Mouse (Mus musculus) liver, embryonic 14.5 days (tissue): ENCODE measurements around the gene Lhx4. TPM values are rescaled to one million over a fixed set of nuclear protein-coding genes. Genes with fewer than 3 reads are reported as not detected.

Experiments
- ATAC-seq: fragments of 200-750 bp; cut with Nextera tagmentation; 2 replicates; pipeline ENCODE4 v1.8.0; 2017; ENCODE audit warnings: moderate number of reproducible peaks, mild to moderate bottlenecking, moderate library complexity; ENCODE audit not compliant: insufficient read depth
- DNase-seq, 3 experiments: peaks; one replicate each; pipeline ENCODE4 v3.0.0-alpha.2; 2012 to 2013; ENCODE audit warnings: low read depth in 3 of 3, low spot score in 3 of 3
- H3K27ac ChIP-seq: fragments of 300-500 bp; sonication (generic); 2 replicates; pipeline ENCODE4 v1.5.1; 2014; ENCODE audit warnings: moderate library complexity, mild to moderate bottlenecking, control low read depth, inconsistent platforms
- H3K27me3 ChIP-seq: fragments of 300-500 bp; sonication (generic); 2 replicates; pipeline ENCODE4 v1.6.1; 2014; ENCODE audit warnings: mild to moderate bottlenecking, low read length, moderate library complexity; ENCODE audit not compliant: control insufficient read depth, insufficient read depth
- H3K36me3 ChIP-seq: fragments of 300-500 bp; sonication (generic); replicated peaks from 2 replicates; pipeline ENCODE4 v1.6.1; 2014; ENCODE audit warnings: low read depth; ENCODE audit not compliant: control insufficient read depth, insufficient read depth
- H3K4me1 ChIP-seq, 2 experiments: fragments of 200-500 bp in 1 of 2; fragments of 300-500 bp in 1 of 2; sonication (generic) in 1 of 2; replicated peaks; 2 replicates each; pipeline ENCODE4 v1.6.1; 2012 to 2014; ENCODE audit warnings: antibody characterized with exemption in 1 of 2, inconsistent platforms in 1 of 2, low read length in 1 of 2; ENCODE audit not compliant: control insufficient read depth in 2 of 2, insufficient read depth in 2 of 2
- H3K4me2 ChIP-seq: fragments of 300-500 bp; sonication (generic); 2 replicates; pipeline ENCODE4 v1.6.1; 2014; ENCODE audit warnings: low read depth, mild to moderate bottlenecking, control low read depth, moderate library complexity
- H3K4me3 ChIP-seq, 2 experiments: fragments of 200-500 bp in 1 of 2; fragments of 300-500 bp in 1 of 2; sonication (generic) in 1 of 2; 2 replicates each; pipeline ENCODE4 v1.5.1; 2012 to 2014; ENCODE audit warnings: low read depth in 2 of 2, low read length in 2 of 2, mild to moderate bottlenecking in 2 of 2, control low read depth in 1 of 2, inconsistent platforms in 1 of 2, moderate library complexity in 1 of 2; ENCODE audit not compliant: insufficient read depth in 1 of 2
- H3K9ac ChIP-seq: fragments of 300-500 bp; sonication (generic); replicated peaks from 2 replicates; pipeline ENCODE4 v1.6.1; 2014; ENCODE audit warnings: mild to moderate bottlenecking, control low read depth, moderate library complexity
- H3K9me3 ChIP-seq: fragments of 300-500 bp; sonication (generic); 2 replicates; pipeline ENCODE4 v1.6.1; 2016; ENCODE audit warnings: low read length, mixed read lengths; ENCODE audit not compliant: control insufficient read depth
- CTCF ChIP-seq: IDR thresholded peaks from 2 replicates; pipeline ENCODE4 v1.5.1; 2016; ENCODE audit warnings: antibody characterized with exemption, low read depth, control low read depth
- EP300 ChIP-seq: IDR thresholded peaks from 2 replicates; pipeline ENCODE4 v1.6.1; 2016; ENCODE audit warnings: antibody characterized with exemption, low read depth
- WGBS: fragments of 180-500 bp; shearing (Covaris S2); extraction: QIAGEN DNeasy Blood & Tissue Kit; methylation state at CpG from one replicate; pipeline ENCODE4 v1.1.7; 2014; ENCODE audit not compliant: insufficient replicate concordance; 5-methylcytosine and 5-hydroxymethylcytosine counted together
- polyA plus RNA-seq, 2 experiments: library from polyadenylated mRNA; depleted of rRNA in 1 of 2; stranded (reverse) in 1 of 2; unstranded in 1 of 2; fragments of >200 nt; fragmentation: Nextera tagmentation in 1 of 2; extraction: Ambion mirVana in 1 of 2; gene quantifications; 2 replicates each; pipeline versions ENCODE4 v1.2.1 to v1.2.3; 2012 to 2014

Gene Lhx4
- polyA plus RNA-seq, 2 experiments, result not detected

- WGBS, result 75% methylated on average over 6 of the region's 6 CpGs
- H3K4me1 ChIP-seq, result peaks cover 0 to 7% of the 10 kb centered on the region in 2 experiments; a peak in 3 of 4 replicates
- ATAC-seq, result no peak
- no peaks in the 10 kb centered on the region; the same call in 1 of the 2 replicates for H3K36me3 ChIP-seq
- H3K27me3 ChIP-seq, result no peaks in the 10 kb centered on the region
- no peak overlapping the region for H3K9ac ChIP-seq
- no peak overlapping the region for H3K4me2 ChIP-seq
- H3K4me3 ChIP-seq, result no peak overlapping the region
- H3K9me3 ChIP-seq, result no peaks in the 10 kb centered on the region
- no peak for DNase-seq
- no peak for TF ChIP-seq CTCF
- no peak for TF ChIP-seq EP300
- H3K27ac ChIP-seq, result no peak overlapping the region
Observed at GRCm38 (mm10) chr1:155794855-155795254, 43.4 kb upstream of the Lhx4 start.

GRCm38 (mm10) chr1:155791919-155792318, 40.4 kb upstream of the Lhx4 start:
- no peak for ATAC-seq
- DNase-seq, result no peak
- Histone ChIP-seq H3K4me2 (no peak overlapping the region), H3K9ac (no peak overlapping the region), H3K4me3 (no peak overlapping the region), H3K27ac (no peak overlapping the region), H3K36me3 (peaks cover 3% of the 10 kb centered on the region; the same call in 1 of the 2 replicates), H3K27me3 (no peaks in the 10 kb centered on the region), H3K9me3 (no peaks in the 10 kb centered on the region), H3K4me1 (peaks cover 0 to 6% of the 10 kb centered on the region in 2 experiments; a peak in 2 of 4 replicates)
- 45% methylated on average over 5 of the region's 5 CpGs for WGBS
- TF ChIP-seq EP300, result no peak
- TF ChIP-seq CTCF, result peak; percentile 48

DNA sequence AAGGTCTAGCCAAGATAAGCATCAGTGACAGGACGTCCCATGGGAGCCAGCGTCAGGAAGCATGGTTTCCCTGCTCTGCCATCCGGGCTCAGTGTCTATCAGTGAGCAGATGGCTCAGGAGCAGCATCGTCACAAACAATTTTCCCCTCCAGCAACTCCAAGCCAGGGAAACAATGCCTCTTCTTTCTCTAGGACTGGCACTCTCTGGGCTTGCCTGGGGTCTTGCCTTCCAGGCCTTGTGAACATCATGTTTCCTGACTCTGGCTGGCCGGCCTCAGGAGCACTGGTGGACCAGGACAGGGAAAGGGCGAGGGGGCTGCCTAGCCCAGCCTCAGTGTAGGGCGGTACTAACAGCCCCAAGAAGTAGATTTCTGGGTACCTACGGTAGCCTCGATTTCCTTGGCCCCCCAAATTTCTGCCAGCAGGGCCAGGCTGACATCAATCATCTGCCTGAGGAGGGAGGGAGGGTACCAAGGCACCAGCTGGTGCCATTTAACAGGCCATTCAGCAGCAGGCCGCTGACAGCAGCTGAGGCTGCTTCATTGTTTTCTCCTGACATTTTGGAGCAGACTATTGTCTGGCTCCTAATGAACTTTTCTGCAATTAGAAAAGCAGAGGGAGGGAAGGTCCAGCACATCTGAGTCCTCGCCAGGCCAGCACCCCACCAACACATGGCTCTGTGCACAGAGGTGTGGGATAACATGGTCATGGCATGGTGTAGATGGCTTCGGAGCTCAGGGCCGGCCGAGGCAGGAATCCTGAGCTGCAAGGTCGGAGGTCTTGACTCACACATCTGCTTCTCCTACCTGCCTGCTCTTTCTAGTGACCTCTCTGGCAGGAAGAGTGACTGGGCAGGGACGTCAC, 38.9 kb upstream of the Lhx4 start:
- Histone ChIP-seq H3K9me3 (no peaks in the 10 kb centered on the region), H3K4me3 (no peak overlapping the region), H3K27me3 (no peaks in the 10 kb centered on the region), H3K36me3 (peaks cover 3% of the 10 kb centered on the region; the same call in 1 of the 2 replicates), H3K4me2 (no peak overlapping the region), H3K9ac (no peak overlapping the region), H3K27ac (no peak overlapping the region), H3K4me1 (no peaks in the 10 kb centered on the region)
- no peak for ATAC-seq
- WGBS, result 69% methylated on average over 16 of the region's 16 CpGs
- TF ChIP-seq CTCF, result no peak
- no peak for TF ChIP-seq EP300
- DNase-seq, result no peak

GRCm38 (mm10) chr1:155785886-155786285, 34.4 kb upstream of the Lhx4 start:
- DNase-seq (no peak), ATAC-seq (no peak)
- Histone ChIP-seq H3K27ac (no peak overlapping the region), H3K4me2 (no peak overlapping the region), H3K4me3 (no peak overlapping the region), H3K9ac (no peak overlapping the region), H3K27me3 (no peaks in the 10 kb centered on the region), H3K4me1 (peaks cover 0 to 5% of the 10 kb centered on the region in 2 experiments; a peak in 1 of 4 replicates), H3K36me3 (peaks cover 3% of the 10 kb centered on the region; the same call in 1 of the 2 replicates), H3K9me3 (no peaks in the 10 kb centered on the region)
- TF ChIP-seq CTCF (no peak), EP300 (no peak)
- WGBS, result 68% methylated on average over 7 of the region's 7 CpGs
